Comparison of ENCODE assay signal across 8 mouse cellular contexts in the genomic region with DNA sequence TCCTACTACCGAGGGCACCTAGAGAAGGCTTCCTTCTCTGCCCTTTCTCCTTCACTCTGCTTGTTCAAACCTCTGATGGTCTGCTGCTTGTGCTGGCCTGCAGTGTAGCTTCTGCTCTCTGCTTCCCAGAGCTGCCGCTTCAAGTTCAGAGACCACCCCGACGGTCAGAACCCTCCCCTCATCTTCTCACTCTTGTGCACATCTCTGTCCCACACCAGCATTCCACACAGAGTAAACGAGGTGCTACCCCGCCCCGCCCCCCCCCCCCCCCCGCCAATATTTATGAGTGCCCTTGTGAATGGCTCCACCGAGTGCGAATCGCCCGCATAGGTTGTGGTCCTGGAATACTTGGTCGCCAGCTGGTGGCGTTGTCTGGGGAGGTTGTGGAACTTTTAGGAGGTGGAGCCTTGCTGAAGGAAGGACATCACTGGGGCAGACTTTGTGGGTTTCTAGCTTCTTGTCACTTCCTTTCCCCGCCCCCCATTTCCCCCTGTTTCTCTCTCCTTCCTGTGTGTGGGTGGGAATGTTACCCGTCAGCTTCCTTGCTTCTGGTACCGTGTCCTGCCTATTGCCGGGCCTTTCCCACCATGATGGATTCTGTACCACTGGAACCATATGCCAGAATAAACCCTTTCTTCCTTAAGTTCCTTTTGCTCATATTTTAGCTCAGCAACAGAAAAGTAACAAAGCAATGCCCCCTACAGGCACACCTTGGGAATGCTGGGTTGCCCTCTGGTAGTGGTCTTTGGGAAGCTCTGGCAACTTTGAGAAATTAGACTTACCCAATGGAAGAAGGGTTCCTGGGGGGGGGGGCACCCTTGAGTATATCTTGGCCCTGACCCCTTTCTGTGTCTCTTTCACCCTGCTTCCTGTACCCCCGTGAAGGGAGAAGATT. TPM values are rescaled to one million over a fixed set of nuclear protein-coding genes. Genes with fewer than 3 reads are reported as not detected.
A peak's percentile ranks its signal among the peaks of the same experiment; 100 is the strongest.
DNase-seq lines count a peak whose midpoint lies in the region; ATAC-seq lines count a peak whose summit lies in the region.

No protein-coding gene starts in this region.

- 32% methylated on average over 17 of the region's 19 CpGs for WGBS in kidney, embryonic 16.5 days

- no peaks in the 10 kb centered on the region for H3K9me3 ChIP-seq in kidney, embryonic 16.5 days (ENCODE audit: low read length)

- peak; percentile 6; the same call in 1 of the 2 replicates for ATAC-seq in kidney, embryonic 16.5 days (ENCODE audit: low FRiP score, low TSS enrichment)

- H3K36me3 ChIP-seq in kidney, embryonic 16.5 days (ENCODE audit: insufficient read depth, low read length): no peaks in the 10 kb centered on the region

- H3K9ac ChIP-seq in kidney, embryonic 16.5 days (replicated peaks; ENCODE audit: low read length): no peak overlapping the region

- peak overlapping the region; percentile 56; the same call in 1 of the 2 replicates for H3K27ac ChIP-seq in kidney, embryonic 16.5 days (ENCODE audit: low read length)

- H3K4me2 ChIP-seq in kidney, embryonic 16.5 days (replicated peaks; ENCODE audit: low read depth, low read length): no peak overlapping the region

- DNase-seq in adrenal gland, postnatal 14 days: peak; percentile 54
- DNase-seq in adrenal gland, postnatal 4 days (ENCODE audit: low spot score in 2 of 2): no peak
- DNase-seq in 416B (ENCODE audit: low read depth): peak; percentile 82
- peak; percentile 39 for DNase-seq in embryo, embryonic 10 days (ENCODE audit: low spot score)
- DNase-seq in lung, postnatal 25 days (ENCODE audit: low spot score): peak; percentile 57
- peak; percentile 87 for DNase-seq in thymus, postnatal 14 days
- no peak for DNase-seq in layer of hippocampus, adult 9-10 months (ENCODE audit: low spot score)

- H3K4me3 ChIP-seq in kidney, embryonic 16.5 days (ENCODE audit: low read length): no peak overlapping the region

- no peaks in the 10 kb centered on the region for H3K27me3 ChIP-seq in kidney, embryonic 16.5 days (ENCODE audit: insufficient read depth, low read length)

- H3K4me1 ChIP-seq in kidney, embryonic 16.5 days (ENCODE audit: insufficient read depth, low read length): peaks cover 32% of the 10 kb centered on the region

RNA-seq across cellular contexts. Expression of gene Gramd1a, which starts 0.6 kb away (rescaled TPM):
- 45.9 and 72.5 TPM in 2 replicates for total RNA-seq in adrenal gland, postnatal 14 days (2021)
- 10 to 100 TPM; 55.4 to 58.7 TPM for total RNA-seq in adrenal gland, postnatal 4 days (2021)
- 73.3 and 73.4 TPM in 2 replicates for polyA plus RNA-seq in kidney, embryonic 16.5 days (2015; fragmentation: Nextera tagmentation; extraction: Ambion mirVana)

RNA-seq across cellular contexts. Expression of gene Scn1b, which starts 29.5 kb away (rescaled TPM):
- total RNA-seq in adrenal gland, postnatal 14 days (2021): 8.6 and 11.8 TPM in 2 replicates
- total RNA-seq in adrenal gland, postnatal 4 days (2021): 10 to 100 TPM; 10.8 to 10.9 TPM
- polyA plus RNA-seq in kidney, embryonic 16.5 days (2015; fragmentation: Nextera tagmentation; extraction: Ambion mirVana): 1.4 and 1.8 TPM in 2 replicates

RNA-seq across cellular contexts. Expression of gene Hpn, which starts 41.2 kb away (rescaled TPM):
- 3.8 and 41.6 TPM in 2 replicates for total RNA-seq in adrenal gland, postnatal 14 days (2021)
- 10 to 100 TPM; 18.2 to 25.4 TPM for total RNA-seq in adrenal gland, postnatal 4 days (2021)
- polyA plus RNA-seq in kidney, embryonic 16.5 days (2015; fragmentation: Nextera tagmentation; extraction: Ambion mirVana): 72.9 and 77.0 TPM in 2 replicates

Comparison
In these comparisons a context has a peak if more than half of its experiments do, and no peak if none do; other contexts are left out.
1. DNase-seq: peak in adrenal gland, postnatal 14 days (single experiment), 416B (single experiment), embryo, embryonic 10 days (single experiment), lung, postnatal 25 days (single experiment) and thymus, postnatal 14 days (single experiment); none in adrenal gland, postnatal 4 days (0 of 2) and layer of hippocampus, adult 9-10 months (single experiment).